Mouse (Mus musculus): ENCODE measurements around the gene Sept11.

Gene Sept11

DNA sequence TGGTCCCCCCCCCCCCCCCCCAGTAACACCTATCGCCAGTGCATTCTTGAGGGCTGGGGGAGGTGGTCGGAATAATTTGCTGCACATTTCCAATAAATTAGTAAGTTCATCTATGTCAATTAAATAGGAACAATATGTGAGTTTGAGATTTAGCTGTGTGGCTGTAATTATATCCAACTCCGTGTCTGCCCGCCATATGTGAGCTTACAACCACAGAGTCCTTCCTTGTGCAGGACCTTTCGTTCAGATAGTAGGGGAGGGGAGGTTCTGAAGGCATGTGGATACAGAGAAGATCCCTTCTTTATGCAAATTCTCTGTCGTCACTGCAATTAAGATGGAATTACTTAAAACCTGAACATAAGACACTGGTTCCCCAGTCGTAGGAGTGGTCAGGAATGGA lies 2.1 kb downstream of the Sept11 start:
- DNase-seq (ENCODE audit: low read depth) = no peak

DNA sequence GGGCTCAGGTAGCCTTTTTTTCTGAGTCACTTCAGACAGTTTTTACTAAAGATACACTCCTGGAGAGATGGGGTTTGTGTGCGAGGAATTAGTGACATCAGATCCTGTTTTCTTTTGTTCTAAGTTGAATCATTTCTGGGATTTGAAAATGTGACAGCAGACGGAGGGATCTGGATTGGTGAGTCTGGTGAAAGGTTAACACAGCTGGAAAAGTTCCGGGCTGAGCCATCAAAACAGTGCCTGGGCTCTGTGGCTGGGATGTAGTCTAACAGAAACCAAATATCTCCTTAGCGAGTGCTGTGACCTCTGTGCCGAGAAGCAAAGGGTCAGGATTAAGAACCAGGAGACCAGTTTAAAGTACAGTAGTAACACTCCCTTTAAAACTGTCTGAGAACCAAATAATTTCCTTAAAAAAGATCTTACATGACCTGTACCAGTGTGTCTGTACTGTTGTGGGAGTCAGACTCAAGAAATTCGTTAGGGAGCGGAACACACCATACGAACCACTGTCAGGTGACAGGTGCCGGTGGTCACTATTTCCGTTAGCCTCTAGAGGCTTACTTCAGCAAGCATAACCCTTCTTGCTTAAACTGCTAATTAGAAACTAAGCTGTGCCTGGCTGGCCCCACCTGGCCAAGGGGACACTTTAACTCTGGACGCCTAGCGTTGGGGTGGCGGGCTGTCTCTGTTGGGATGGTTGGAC lies 4.1 kb downstream of the Sept11 start:
- no peak for DNase-seq (ENCODE audit: low read depth)

- DNase-seq (ENCODE audit: low read depth) = no peak
These were observed 5.0 kb downstream of the Sept11 start for GRCm38 (mm10) chr5:93098219-93098618.

DNA sequence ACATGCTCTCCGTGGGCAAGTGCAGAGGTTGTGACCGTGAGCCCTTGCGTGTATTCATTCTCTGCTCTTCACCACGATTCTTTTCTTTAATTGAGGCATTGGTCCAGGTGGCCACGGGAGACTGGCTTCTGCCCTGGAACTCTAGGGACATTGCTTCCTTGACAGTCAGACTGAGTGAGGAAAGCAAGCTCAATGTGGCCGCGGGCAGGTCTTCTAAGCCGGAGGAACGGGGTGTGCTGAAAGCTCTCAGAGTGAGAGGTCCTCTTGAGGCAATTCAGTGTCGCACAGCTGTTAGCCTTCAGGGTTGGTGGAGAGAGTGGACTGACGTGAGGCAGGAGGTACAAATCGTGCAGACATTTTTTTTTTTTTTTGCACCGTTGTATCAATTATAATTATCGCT lies 5.6 kb downstream of the Sept11 start:
- no peak for DNase-seq (ENCODE audit: low read depth)

- DNase-seq (ENCODE audit: low read depth) = no peak
These were observed 7.7 kb downstream of the Sept11 start for GRCm38 (mm10) chr5:93100906-93101305.

- DNase-seq (ENCODE audit: low read depth) = no peak
These were observed 8.1 kb downstream of the Sept11 start for GRCm38 (mm10) chr5:93101371-93101791.

GRCm38 (mm10) chr5:93103603-93104002 lies 10.4 kb downstream of the Sept11 start:
- no peak for DNase-seq (ENCODE audit: low read depth)

DNA sequence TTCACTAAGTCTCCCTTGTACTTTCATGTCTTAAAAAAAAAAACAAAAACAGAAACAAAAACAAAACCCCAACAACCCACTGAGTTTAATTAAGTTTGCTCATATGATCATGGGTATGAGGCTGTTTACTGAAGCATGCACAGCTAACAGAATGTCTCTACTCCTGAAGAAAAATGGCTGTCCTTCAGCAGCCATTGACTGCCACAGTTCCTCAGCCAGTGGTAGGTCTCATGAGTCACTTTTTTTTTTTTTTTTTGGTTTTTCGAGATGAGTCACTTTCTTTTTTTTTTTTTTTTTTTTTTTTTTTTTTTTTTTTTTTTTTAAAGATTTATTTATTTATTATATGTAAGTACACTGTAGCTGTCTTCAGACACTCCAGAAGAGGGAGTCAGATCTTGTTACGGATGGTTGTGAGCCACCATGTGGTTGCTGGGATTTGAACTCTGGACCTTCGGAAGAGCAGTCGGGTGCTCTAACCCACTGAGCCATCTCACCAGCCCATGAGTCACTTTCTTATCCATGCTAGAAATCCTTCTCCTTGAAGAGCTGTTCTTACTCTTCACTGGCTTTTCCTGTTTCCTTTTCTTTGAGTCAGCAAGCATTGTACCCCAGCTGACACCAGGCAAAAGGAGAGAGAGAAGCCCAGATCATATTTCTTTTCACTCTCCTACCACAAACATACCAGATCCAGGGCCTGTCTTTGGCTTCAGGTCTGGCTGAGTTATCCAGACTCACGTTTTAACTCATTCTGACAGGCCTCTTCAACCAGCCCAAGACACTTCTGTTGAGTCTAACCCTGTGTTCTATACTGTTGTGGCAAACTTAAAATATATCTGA lies 12.0 kb downstream of the Sept11 start:
- peak; percentile 81 for DNase-seq (ENCODE audit: low read depth)

DNA sequence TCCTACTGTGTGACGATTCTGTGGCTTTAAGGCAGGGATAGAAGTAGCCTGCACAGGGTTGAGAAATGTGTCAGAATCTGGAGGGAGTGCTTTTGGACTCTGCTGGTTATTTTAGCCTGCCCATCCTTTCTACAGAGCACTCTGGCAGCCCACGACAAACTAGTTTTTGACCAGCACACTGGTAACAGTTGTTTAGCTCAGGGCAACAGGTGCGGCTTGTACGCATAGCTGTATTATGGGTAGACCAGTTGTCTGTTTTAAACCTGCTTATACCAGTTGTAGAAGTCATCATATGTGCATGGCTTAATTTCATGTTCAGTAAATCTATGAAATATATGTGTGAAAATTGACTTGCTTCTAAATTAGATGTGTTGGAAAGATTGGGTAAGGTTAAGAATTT lies 12.8 kb downstream of the Sept11 start:
- no peak for DNase-seq (ENCODE audit: low read depth)

GRCm38 (mm10) chr5:93108703-93109102 lies 15.5 kb downstream of the Sept11 start:
- no peak for DNase-seq (ENCODE audit: low read depth)

GRCm38 (mm10) chr5:93109555-93109954 lies 16.3 kb downstream of the Sept11 start:
- no peak for DNase-seq (ENCODE audit: low read depth)

- DNase-seq (ENCODE audit: low read depth) = no peak
These were observed 19.1 kb downstream of the Sept11 start for GRCm38 (mm10) chr5:93112290-93112689.

- DNase-seq (ENCODE audit: low read depth) = no peak
These were observed 20.3 kb downstream of the Sept11 start for GRCm38 (mm10) chr5:93113517-93113916.

- peak; percentile 99 for DNase-seq (ENCODE audit: low read depth)
These were observed 21.3 kb downstream of the Sept11 start for GRCm38 (mm10) chr5:93114515-93114914.

- no peak for DNase-seq (ENCODE audit: low read depth)
These were observed 21.8 kb downstream of the Sept11 start for GRCm38 (mm10) chr5:93115059-93115458.

- DNase-seq (ENCODE audit: low read depth) = no peak
These were observed 22.6 kb downstream of the Sept11 start for GRCm38 (mm10) chr5:93115854-93116253.

DNA sequence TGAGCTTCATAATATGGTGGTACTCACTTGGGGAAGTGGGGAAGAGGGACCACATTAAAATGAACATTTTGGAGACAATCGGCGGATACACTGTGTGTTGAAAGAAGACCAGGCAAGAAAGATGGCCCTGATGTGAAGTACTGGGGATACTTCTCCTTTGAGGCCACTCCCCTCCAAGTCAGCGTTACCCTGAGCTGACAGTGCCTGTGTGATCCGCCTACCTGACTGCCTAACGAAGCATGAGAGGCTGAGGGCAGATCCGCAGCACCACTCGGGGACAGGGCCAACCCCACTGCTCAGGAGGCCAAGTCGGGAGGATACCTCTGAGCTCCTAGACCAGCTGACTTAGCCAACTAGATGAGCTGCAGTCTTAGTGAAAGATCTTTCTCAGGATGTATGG lies 24.4 kb downstream of the Sept11 start:
- DNase-seq (ENCODE audit: low read depth) = no peak

DNA sequence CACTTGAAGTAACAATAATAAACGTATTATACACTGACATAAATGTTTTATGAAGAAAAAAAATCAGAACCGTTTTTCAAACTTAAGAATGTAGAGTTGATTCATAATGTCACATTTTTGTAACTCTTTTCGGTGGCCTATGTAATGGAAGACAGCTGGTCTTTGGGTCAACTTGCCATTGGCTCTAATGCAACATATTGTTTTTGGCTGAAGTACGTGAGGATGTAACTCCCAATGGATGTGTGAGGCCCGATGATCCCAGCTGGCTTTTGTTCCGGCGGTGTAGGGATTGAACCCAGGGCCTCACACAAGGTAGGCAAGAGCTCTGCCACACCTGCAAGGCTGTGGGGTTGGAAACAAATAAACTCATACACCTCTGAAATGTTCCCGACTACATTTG lies 28.4 kb downstream of the Sept11 start:
- DNase-seq (ENCODE audit: low read depth) = no peak

GRCm38 (mm10) chr5:93124031-93124826 lies 31.0 kb downstream of the Sept11 start:
- no peak for DNase-seq (ENCODE audit: low read depth)

GRCm38 (mm10) chr5:93125325-93125724 lies 32.1 kb downstream of the Sept11 start:
- DNase-seq (ENCODE audit: low read depth) = no peak

DNA sequence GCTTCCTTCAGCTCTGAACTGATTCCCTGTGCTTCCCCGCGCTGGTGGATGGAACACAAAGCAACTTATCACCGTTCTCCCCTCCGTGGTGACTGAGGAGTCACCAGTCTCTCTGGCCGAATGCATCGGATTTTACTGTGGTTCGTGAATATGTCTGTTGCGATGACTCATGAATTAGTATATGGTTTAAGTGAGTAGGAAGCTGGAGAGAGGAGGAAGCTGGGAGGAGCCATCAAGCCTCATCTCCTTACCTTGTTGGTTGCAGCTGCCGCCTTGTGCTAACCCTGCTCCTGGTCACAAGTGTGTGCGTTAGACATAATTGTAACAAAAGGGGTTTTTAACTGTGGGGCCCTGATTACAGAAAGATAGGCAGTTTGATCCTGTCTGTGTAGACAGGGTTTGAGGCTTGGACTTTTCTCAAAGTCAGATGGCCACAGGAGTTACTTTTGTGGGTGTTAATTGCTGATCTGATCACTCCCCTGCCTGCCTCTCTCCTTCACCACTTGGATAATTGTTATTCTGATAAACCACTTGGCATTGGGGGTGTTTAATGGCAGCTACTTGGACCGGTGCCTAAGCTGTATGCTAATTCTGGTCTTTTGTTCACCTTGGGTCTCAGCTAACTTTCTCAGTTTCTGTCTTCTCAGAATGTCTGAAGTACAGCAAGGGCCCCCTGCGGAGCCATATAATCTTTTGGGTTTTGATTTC lies 33.1 kb downstream of the Sept11 start:
- no peak for DNase-seq (ENCODE audit: low read depth)

Measured in fibroblast of lung, adult 2 months (primary cell).